Mouse (Mus musculus): Measurements from ENCODE around the gene Rnf40. TPM values are rescaled to one million over a fixed set of nuclear protein-coding genes. Genes with fewer than 3 reads are reported as not detected.

Rnf40 gene
- 100 to 1,000 TPM; 158 to 167 TPM for total RNA-seq (2023)

GRCm38 (mm10) chr7:127588011-127588871 is at the start of gene Rnf40, which contains the start of gene Ccdc189:
Gene Rnf40 (plus strand): TSS chr7:127588767.
Gene Ccdc189 (minus strand): TSS chr7:127588595.

GRCm38 (mm10) chr7:127561340-127561858 is 27.2 kb upstream of the Rnf40 start, which contains the start of gene Tmem265:
Gene Tmem265 (plus strand): TSS chr7:127561390.

GRCm38 (mm10) chr7:127572895-127573471 is 15.6 kb upstream of the Rnf40 start, which contains the start of gene Phkg2:
Gene Phkg2 (plus strand): TSS chr7:127573340.

GRCm38 (mm10) chr7:127614891-127615843 is 26.6 kb downstream of the Rnf40 start, which contains the start of gene Zfp629:
Gene Zfp629 (minus strand): TSS chr7:127615797.

Other genes with a start within 250 kb of the Rnf40 start
- 1 to 10 TPM; 7.0 to 9.0 TPM for gene Zfp768, start 243.2 kb upstream of the Rnf40 start, total RNA-seq (2023)
- gene Zfp747, start 212.7 kb upstream of the Rnf40 start, total RNA-seq (2023): 1 to 10 TPM; 6.7 to 6.8 TPM
- 1 to 10 TPM; 1.1 to 3.0 TPM for gene 9130019O22Rik, start 201.6 kb upstream of the Rnf40 start, total RNA-seq (2023)
- gene E430018J23Rik, start 195.1 kb upstream of the Rnf40 start, total RNA-seq (2023): 1 to 10 TPM; 1.7 to 2.0 TPM
- gene Zfp764, start 181.9 kb upstream of the Rnf40 start, total RNA-seq (2023): 1 to 10 TPM; 3.0 to 3.9 TPM
- 10 to 100 TPM; 11.8 to 13.5 TPM for gene Zfp688, start 166.7 kb upstream of the Rnf40 start, total RNA-seq (2023)
- gene Zfp689, start 139.6 kb upstream of the Rnf40 start, total RNA-seq (2023): 1 to 10 TPM; 1.4 to 3.0 TPM
- gene Prr14, start 129.2 kb upstream of the Rnf40 start, total RNA-seq (2023): 100 to 1,000 TPM; 127 to 135 TPM
- gene Fbrs, start 109.6 kb upstream of the Rnf40 start, total RNA-seq (2023): 100 to 1,000 TPM; 244 to 257 TPM
- gene Srcap, start 76.8 kb upstream of the Rnf40 start, total RNA-seq (2023): 10 to 100 TPM; 74.2 to 78.1 TPM
- gene Gm42715, start 69.2 kb upstream of the Rnf40 start, total RNA-seq (2023): 10 to 100 TPM; 20.3 to 21.7 TPM
- not detected for gene Tmem265, start 27.4 kb upstream of the Rnf40 start, total RNA-seq (2023)
- gene Phkg2, start 15.4 kb upstream of the Rnf40 start, total RNA-seq (2023): 100 to 1,000 TPM; 104 to 116 TPM
- 10 to 100 TPM; 16.7 to 19.2 TPM for gene Ccdc189, start 172 bp upstream of the Rnf40 start, total RNA-seq (2023)
- gene Zfp629, start 27.0 kb downstream of the Rnf40 start, total RNA-seq (2023): 1 to 10 TPM; 2.3 to 5.2 TPM
- 10 to 100 TPM; 34.8 to 46.5 TPM for gene Bcl7c, start 120.2 kb downstream of the Rnf40 start, total RNA-seq (2023)
- gene Ctf1, start 124.0 kb downstream of the Rnf40 start, total RNA-seq (2023): not detected
- gene Ctf2, start 143.4 kb downstream of the Rnf40 start, total RNA-seq (2023): not detected
- gene Fbxl19, start 155.8 kb downstream of the Rnf40 start, total RNA-seq (2023): 1 to 10 TPM; 6.0 to 7.0 TPM
- gene Orai3, start 181.0 kb downstream of the Rnf40 start, total RNA-seq (2023): 10 to 100 TPM; 27.2 to 29.1 TPM
- 10 to 100 TPM; 30.9 to 31.9 TPM for gene Setd1a, start 187.9 kb downstream of the Rnf40 start, total RNA-seq (2023)
- gene Gm49388, start 196.8 kb downstream of the Rnf40 start, total RNA-seq (2023): under 1 TPM in 1 of 2 experiments, not detected in 1; 0.84 TPM
- gene Hsd3b7, start 211.8 kb downstream of the Rnf40 start, total RNA-seq (2023): 10 to 100 TPM; 12.8 to 15.1 TPM
- 10 to 100 TPM; 61.0 to 71.1 TPM for gene Stx4a, start 235.5 kb downstream of the Rnf40 start, total RNA-seq (2023)
- gene Stx1b, start 235.8 kb downstream of the Rnf40 start, total RNA-seq (2023): not detected

Data from neutrophil, adult 59 days (primary cell).